Mouse (Mus musculus): ENCODE measurements around the gene Vmn1r174. TPM values are rescaled to one million over a fixed set of nuclear protein-coding genes. Genes with fewer than 3 reads are reported as not detected.
"Not testable (repeated sequence)": the region's sequence is repeated elsewhere in the genome, so short reads cannot be mapped to it uniquely, and the experiment has no call there.

The Vmn1r174 gene
- polyA plus RNA-seq (2014; fragmentation: Nextera tagmentation; extraction: Ambion mirVana): not detected in 2 replicates

DNA sequence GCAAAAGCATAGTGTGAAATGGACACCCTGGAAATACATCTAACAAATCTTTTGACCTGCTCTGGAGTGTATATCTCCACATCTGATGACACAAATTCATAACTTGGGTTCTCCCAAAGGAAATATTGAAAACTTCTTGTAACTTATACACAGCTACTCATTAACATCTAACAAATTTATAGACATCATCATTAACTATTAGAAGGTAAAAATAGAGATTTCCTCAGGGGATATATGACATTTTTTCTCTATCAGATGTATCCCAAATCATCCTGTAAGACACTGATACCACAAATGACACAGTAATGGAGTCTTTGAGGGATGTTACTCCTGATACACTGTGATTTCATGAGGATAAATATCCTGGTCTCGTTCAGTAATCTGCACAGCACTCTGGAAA, at the start of gene Vmn1r174:
Vmn1r174 (plus strand) TSS at position 301 of the 400 bp plus-strand sequence.
- WGBS: 67% methylated on average over 1 of the region's 1 CpGs
- not testable (repeated sequence) for ATAC-seq (replicated peaks; ENCODE audit: low FRiP score, low TSS enrichment, low read depth); H3K27me3 ChIP-seq (replicated peaks; ENCODE audit: control insufficient read depth, insufficient read depth, low read length)

DNA sequence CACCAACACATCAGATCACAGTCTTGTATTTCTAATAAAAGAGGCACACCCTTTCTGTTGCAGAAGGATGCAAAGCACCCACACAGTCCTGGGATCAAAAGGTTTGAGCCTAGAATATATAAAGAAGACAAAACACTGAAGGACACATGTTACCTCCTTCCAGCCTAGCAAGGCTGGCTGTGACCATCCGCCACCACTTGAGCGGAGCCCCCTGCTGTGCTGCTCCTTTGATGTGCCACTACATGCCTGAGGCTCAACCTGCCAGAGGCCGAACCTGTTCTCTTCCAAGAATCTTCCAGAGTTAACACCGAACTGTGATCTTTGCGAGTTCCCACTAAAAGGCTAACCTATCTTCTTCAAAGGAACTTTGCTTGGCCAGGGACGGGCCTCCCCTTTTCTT, 32.5 kb downstream of the Vmn1r174 start:
- Histone ChIP-seq H3K27me3 (replicated peaks; ENCODE audit: control insufficient read depth, insufficient read depth, low read length) (no peaks in the 10 kb centered on the region), H3K4me2 (ENCODE audit: low read length) (no peak overlapping the region), H3K9ac (ENCODE audit: low read length) (no peak overlapping the region), H3K4me1 (replicated peaks; ENCODE audit: control insufficient read depth, insufficient read depth, low read length) (no peaks in the 10 kb centered on the region), H3K36me3 (ENCODE audit: control insufficient read depth, insufficient read depth, low read length) (no peaks in the 10 kb centered on the region), H3K27ac (ENCODE audit: low read depth) (no peak overlapping the region), H3K4me3 (ENCODE audit: low read depth, low read length) (no peak overlapping the region), H3K9me3 (ENCODE audit: control insufficient read depth, low read length) (peaks cover 17% of the 10 kb centered on the region)
- 75% methylated on average over 6 of the region's 6 CpGs for WGBS
- DNase-seq (ENCODE audit: low spot score) (no peak), ATAC-seq (replicated peaks; ENCODE audit: low FRiP score, low TSS enrichment, low read depth) (no peak)

More for the DNA sequence above, at the start of gene Vmn1r174:
- H3K27ac ChIP-seq (ENCODE audit: low read depth); DNase-seq (ENCODE audit: low spot score); H3K9me3 ChIP-seq (ENCODE audit: control insufficient read depth, low read length); H3K9ac ChIP-seq (ENCODE audit: low read length); H3K36me3 ChIP-seq (ENCODE audit: control insufficient read depth, insufficient read depth, low read length); H3K4me1 ChIP-seq (replicated peaks; ENCODE audit: control insufficient read depth, insufficient read depth, low read length); H3K4me2 ChIP-seq (ENCODE audit: low read length); H3K4me3 ChIP-seq (ENCODE audit: low read depth, low read length): not testable (repeated sequence)

DNA sequence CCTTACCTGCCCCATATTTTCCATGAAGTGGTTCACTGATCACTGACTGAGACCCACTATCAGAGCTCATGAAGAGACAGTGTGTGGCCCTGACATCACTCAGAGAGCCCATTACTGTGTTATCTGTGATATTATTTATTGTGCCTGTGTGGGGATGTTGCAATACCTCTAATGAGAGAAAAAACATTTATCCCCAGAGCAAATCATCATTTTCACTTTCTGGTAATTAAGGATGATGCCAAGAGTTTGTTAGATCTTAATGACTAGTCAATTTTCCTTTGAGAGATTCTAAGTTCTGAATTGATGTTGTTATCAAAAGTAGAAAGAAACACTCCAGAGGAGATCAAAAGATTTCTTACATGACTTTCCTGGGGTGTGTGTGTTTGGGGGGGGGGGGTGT, 58.5 kb downstream of the Vmn1r174 start, which contains the start of gene Vmn1r175:
Vmn1r175 (minus strand) TSS at position 101 of the 400 bp plus-strand sequence.
- not testable (repeated sequence) for ATAC-seq (replicated peaks; ENCODE audit: low FRiP score, low TSS enrichment, low read depth); H3K9me3 ChIP-seq (ENCODE audit: control insufficient read depth, low read length); H3K4me2 ChIP-seq (ENCODE audit: low read length); H3K4me3 ChIP-seq (ENCODE audit: low read depth, low read length); H3K36me3 ChIP-seq (ENCODE audit: control insufficient read depth, insufficient read depth, low read length); H3K9ac ChIP-seq (ENCODE audit: low read length); H3K27me3 ChIP-seq (replicated peaks; ENCODE audit: control insufficient read depth, insufficient read depth, low read length); DNase-seq (ENCODE audit: low spot score); H3K4me1 ChIP-seq (replicated peaks; ENCODE audit: control insufficient read depth, insufficient read depth, low read length); H3K27ac ChIP-seq (ENCODE audit: low read depth)

Other genes starting within 250 kb of the Vmn1r174 start
- not detected in 2 replicates for gene Vmn1r167, start 245.1 kb upstream of the Vmn1r174 start, polyA plus RNA-seq (2014; fragmentation: Nextera tagmentation; extraction: Ambion mirVana)
- gene Vmn1r168, start 212.5 kb upstream of the Vmn1r174 start, polyA plus RNA-seq (2014; fragmentation: Nextera tagmentation; extraction: Ambion mirVana): not detected in 2 replicates
- gene Vmn1r169, start 176.7 kb upstream of the Vmn1r174 start, polyA plus RNA-seq (2014; fragmentation: Nextera tagmentation; extraction: Ambion mirVana): not detected in 2 replicates
- gene Vmn1r170, start 146.1 kb upstream of the Vmn1r174 start, polyA plus RNA-seq (2014; fragmentation: Nextera tagmentation; extraction: Ambion mirVana): not detected in 2 replicates
- gene Vmn1r171, start 121.5 kb upstream of the Vmn1r174 start, polyA plus RNA-seq (2014; fragmentation: Nextera tagmentation; extraction: Ambion mirVana): not detected in 2 replicates
- not detected in 2 replicates for gene Vmn1r172, start 94.0 kb upstream of the Vmn1r174 start, polyA plus RNA-seq (2014; fragmentation: Nextera tagmentation; extraction: Ambion mirVana)
- not detected in 2 replicates for gene Vmn1r173, start 51.6 kb upstream of the Vmn1r174 start, polyA plus RNA-seq (2014; fragmentation: Nextera tagmentation; extraction: Ambion mirVana)
- gene Vmn1r175, start 58.4 kb downstream of the Vmn1r174 start, polyA plus RNA-seq (2014; fragmentation: Nextera tagmentation; extraction: Ambion mirVana): not detected in 2 replicates
- gene Vmn1r176, start 85.1 kb downstream of the Vmn1r174 start, polyA plus RNA-seq (2014; fragmentation: Nextera tagmentation; extraction: Ambion mirVana): not detected in 2 replicates
- gene Vmn1r177, start 114.2 kb downstream of the Vmn1r174 start, polyA plus RNA-seq (2014; fragmentation: Nextera tagmentation; extraction: Ambion mirVana): not detected in 2 replicates
- gene Vmn1r178, start 139.7 kb downstream of the Vmn1r174 start, polyA plus RNA-seq (2014; fragmentation: Nextera tagmentation; extraction: Ambion mirVana): not detected in 2 replicates
- gene Vmn1r179, start 174.7 kb downstream of the Vmn1r174 start, polyA plus RNA-seq (2014; fragmentation: Nextera tagmentation; extraction: Ambion mirVana): not detected in 2 replicates
- not detected in 2 replicates for gene Vmn1r180, start 198.4 kb downstream of the Vmn1r174 start, polyA plus RNA-seq (2014; fragmentation: Nextera tagmentation; extraction: Ambion mirVana)
- gene Vmn1r181, start 222.3 kb downstream of the Vmn1r174 start, polyA plus RNA-seq (2014; fragmentation: Nextera tagmentation; extraction: Ambion mirVana): not detected in 2 replicates
- gene V1rd19, start 249.4 kb downstream of the Vmn1r174 start, polyA plus RNA-seq (2014; fragmentation: Nextera tagmentation; extraction: Ambion mirVana): not detected in 2 replicates

Measured in intestine, embryonic 14.5 days (tissue).